Mouse (Mus musculus) megakaryocyte progenitor cell, adult 5-6 weeks (primary cell): ENCODE results near the gene 1700067P10Rik. TPM values are rescaled to one million over a fixed set of nuclear protein-coding genes. Genes with fewer than 3 reads are reported as not detected.

Source experiments
- ATAC-seq: replicated peaks from 2 replicates; pipeline ENCODE4 v1.8.0; 2016; ENCODE audit warnings: mild to moderate bottlenecking, moderate TSS enrichment, inconsistent platforms; ENCODE audit not compliant: poor library complexity
- total RNA-seq, 2 experiments: library from RNA; stranded (forward) in 1 of 2; stranded (reverse) in 1 of 2; fragments of 157-497, 149-512 nt in 1 of 2; fragments of 200-1000 nt in 1 of 2; gene quantifications; 2 replicates each; pipeline versions ENCODE4 v1.2.3 to v1.2.4; 2015 to 2017

The 1700067P10Rik gene
- total RNA-seq (2015) (not detected in 2 replicates), total RNA-seq (2017) (not detected in 2 replicates)

GRCm38 (mm10) chr17:48089019-48089418 is at the start of gene 1700067P10Rik:
1700067P10Rik (plus strand) TSS chr17:48089319.
- ATAC-seq = no peak

GRCm38 (mm10) chr17:48041351-48042287 is 47.5 kb upstream of the 1700067P10Rik start:
- ATAC-seq = peak; percentile 57

- peak; percentile 40 for ATAC-seq
These were observed 45.8 kb upstream of the 1700067P10Rik start for GRCm38 (mm10) chr17:48043154-48043880.

- ATAC-seq = peak; percentile 54
These were observed 43.5 kb upstream of the 1700067P10Rik start for GRCm38 (mm10) chr17:48045631-48046030.

GRCm38 (mm10) chr17:48051638-48052337 is 37.3 kb upstream of the 1700067P10Rik start:
- ATAC-seq = peak; percentile 50; the same call in 1 of the 2 replicates

- ATAC-seq = no peak
These were observed 36.6 kb upstream of the 1700067P10Rik start for GRCm38 (mm10) chr17:48052338-48053067.

- ATAC-seq = no peak
These were observed 35.5 kb upstream of the 1700067P10Rik start for GRCm38 (mm10) chr17:48053646-48054045.

GRCm38 (mm10) chr17:48055076-48055816 is 33.9 kb upstream of the 1700067P10Rik start:
- ATAC-seq = no peak

- no peak for ATAC-seq
These were observed 31.7 kb upstream of the 1700067P10Rik start for GRCm38 (mm10) chr17:48057382-48057781.

GRCm38 (mm10) chr17:48064196-48064843 is 24.8 kb upstream of the 1700067P10Rik start:
- no peak for ATAC-seq

- ATAC-seq = no peak
These were observed 24.0 kb upstream of the 1700067P10Rik start for GRCm38 (mm10) chr17:48065081-48065501.

GRCm38 (mm10) chr17:48067083-48067614 is 22.0 kb upstream of the 1700067P10Rik start:
- no peak for ATAC-seq

GRCm38 (mm10) chr17:48067729-48068128 is 21.4 kb upstream of the 1700067P10Rik start:
- no peak for ATAC-seq

GRCm38 (mm10) chr17:48080626-48081025 is 8.5 kb upstream of the 1700067P10Rik start:
- no peak for ATAC-seq

- ATAC-seq = no peak
These were observed 327 bp downstream of the 1700067P10Rik start for GRCm38 (mm10) chr17:48089446-48089845.

- ATAC-seq = no peak
These were observed 1.2 kb downstream of the 1700067P10Rik start for GRCm38 (mm10) chr17:48090305-48090704.

- ATAC-seq = no peak
These were observed 4.2 kb downstream of the 1700067P10Rik start for GRCm38 (mm10) chr17:48093286-48093817.
